Mouse (Mus musculus) spleen, postnatal 4 days (tissue): ENCODE measurements around the gene Uhrf2.

Experiments
- DNase-seq, 2 experiments: peaks; one replicate each; pipeline ENCODE4 v3.0.0; 2022; ENCODE audit warnings: low spot score in 2 of 2

Gene Uhrf2

GRCm38 (mm10) chr19:30124999-30125669 lies 94.8 kb downstream of the Uhrf2 start:
- DNase-seq: no peak

- DNase-seq: no peak
Measured at GRCm38 (mm10) chr19:30125670-30126059, 95.4 kb downstream of the Uhrf2 start.

GRCm38 (mm10) chr19:30128177-30128576 lies 97.9 kb downstream of the Uhrf2 start:
- no peak for DNase-seq

GRCm38 (mm10) chr19:30136308-30136707 lies 106.0 kb downstream of the Uhrf2 start:
- no peak for DNase-seq
